9 mouse cellular contexts compared by ENCODE assay signal in the genomic region with DNA sequence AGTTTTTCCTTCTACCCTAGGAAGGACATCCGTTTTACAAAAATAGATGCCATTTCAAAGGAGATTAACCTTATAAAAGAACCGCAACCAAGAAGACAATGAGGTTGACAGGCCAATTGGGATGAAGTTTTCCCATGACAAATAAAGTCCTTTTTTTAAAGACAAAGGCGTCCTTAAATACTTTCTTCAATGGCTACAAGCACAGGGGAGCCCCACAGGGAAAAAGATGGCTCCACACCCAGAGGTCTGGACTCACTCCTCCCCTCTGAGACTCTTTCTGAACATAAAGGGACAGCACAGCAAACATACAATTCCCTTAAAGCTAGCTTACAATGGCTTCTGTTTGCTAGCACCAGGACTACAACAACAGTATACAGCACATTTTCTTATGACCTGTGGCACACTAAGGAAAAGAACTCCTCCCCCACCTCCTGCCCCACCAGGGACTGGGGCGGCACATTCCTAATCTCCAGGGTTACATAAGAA.
A peak's percentile ranks its signal among the peaks of the same experiment; 100 is the strongest.
DNase-seq lines count a peak whose midpoint lies in the region; ATAC-seq and TF ChIP-seq lines count a peak whose summit lies in the region.
"Had no signal": no experiment of that assay in that cellular context is flagged by ENCODE, and none has a peak within 500 bp of the region (broad histone marks: within the 10 kb centered on the region; RNA-seq: fewer than 3 reads in every experiment).

No protein-coding gene starts in this region.

- intact Hi-C loops in heart, postnatal 25 days (cut with DNase I), result loop anchor here (2.0 kb wide), 1 partner anchor 16 kb away; no protein-coding TSS in a partner anchor

- H3K4me3 ChIP-seq in lung, postnatal 0 days (ENCODE audit: low read depth, low read length), result no peak overlapping the region
- H3K4me3 ChIP-seq in heart, postnatal 0 days (ENCODE audit: low read depth, low read length), result no peak overlapping the region
- H3K4me3 ChIP-seq in stomach, embryonic 14.5 days (ENCODE audit: low read depth, low read length), result no peak overlapping the region

- no peak for TF ChIP-seq CTCF in lung, postnatal 0 days (IDR thresholded peaks at IDR 0.05)
- no peak for TF ChIP-seq CTCF in heart, postnatal 0 days (IDR thresholded peaks at IDR 0.05; ENCODE audit: low read depth)

- H3K27me3 ChIP-seq in lung, postnatal 0 days (replicated peaks; ENCODE audit: insufficient read depth, low read length), result no peaks in the 10 kb centered on the region
- no peaks in the 10 kb centered on the region for H3K27me3 ChIP-seq in heart, postnatal 0 days (ENCODE audit: control insufficient read depth, insufficient read depth, low read length)
- H3K27me3 ChIP-seq in stomach, embryonic 14.5 days (ENCODE audit: control insufficient read depth, insufficient read depth, low read length), result no peaks in the 10 kb centered on the region
- H3K27me3 ChIP-seq: CH12.LX had no signal

- H3K36me3 ChIP-seq in lung, postnatal 0 days (ENCODE audit: insufficient read depth, low read length), result no peaks in the 10 kb centered on the region
- no peaks in the 10 kb centered on the region for H3K36me3 ChIP-seq in heart, postnatal 0 days (replicated peaks; ENCODE audit: control insufficient read depth, insufficient read depth, low read length)
- no peaks in the 10 kb centered on the region for H3K36me3 ChIP-seq in stomach, embryonic 14.5 days (ENCODE audit: control insufficient read depth, insufficient read depth, low read length)

- no peak overlapping the region for H3K9ac ChIP-seq in lung, postnatal 0 days (replicated peaks; ENCODE audit: low read depth)
- H3K9ac ChIP-seq in heart, postnatal 0 days (replicated peaks; ENCODE audit: low read depth, low read length), result no peak overlapping the region
- no peak overlapping the region for H3K9ac ChIP-seq in stomach, embryonic 14.5 days (replicated peaks; ENCODE audit: low read depth, low read length)

- peak; percentile 48 for ATAC-seq in lung, postnatal 0 days
- ATAC-seq in heart, postnatal 0 days (ENCODE audit: insufficient read depth, low read depth), result peak; percentile 57
- ATAC-seq in stomach, embryonic 14.5 days (ENCODE audit: insufficient number of reproducible peaks, insufficient read depth, low FRiP score, low read depth), result peak; percentile 46; the same call in 1 of the 2 replicates
- ATAC-seq in granulocyte monocyte progenitor cell, adult 5-6 weeks (replicated peaks; ENCODE audit: poor library complexity, severe bottlenecking), result no peak

- H3K9me3 ChIP-seq in lung, postnatal 0 days (ENCODE audit: low read length), result no peaks in the 10 kb centered on the region
- H3K9me3 ChIP-seq in heart, postnatal 0 days (replicated peaks; ENCODE audit: control insufficient read depth, low read length), result no peaks in the 10 kb centered on the region
- H3K9me3 ChIP-seq in stomach, embryonic 14.5 days (ENCODE audit: control insufficient read depth, low read depth, low read length), result no peaks in the 10 kb centered on the region

- WGBS in lung, postnatal 0 days, result 37% methylated on average over 4 of the region's 4 CpGs
- WGBS in heart, postnatal 0 days, result 42% methylated on average over 4 of the region's 4 CpGs
- WGBS in stomach, embryonic 14.5 days, result 40% methylated on average over 4 of the region's 4 CpGs

- peak overlapping the region; percentile 51; the same call in 1 of the 2 replicates for H3K27ac ChIP-seq in lung, postnatal 0 days (ENCODE audit: low read length)
- peak overlapping the region; percentile 83 for H3K27ac ChIP-seq in heart, postnatal 0 days (ENCODE audit: low read depth)
- no peak overlapping the region for H3K27ac ChIP-seq in stomach, embryonic 14.5 days (ENCODE audit: low read length)

- H3K4me1 ChIP-seq in lung, postnatal 0 days (ENCODE audit: insufficient read depth, low read depth, low read length), result peaks cover 18% of the 10 kb centered on the region; the same call in 1 of the 2 replicates
- H3K4me1 ChIP-seq in heart, postnatal 0 days (ENCODE audit: control insufficient read depth, insufficient read depth), result peaks cover 21% of the 10 kb centered on the region; the same call in 1 of the 2 replicates
- H3K4me1 ChIP-seq in stomach, embryonic 14.5 days (ENCODE audit: control insufficient read depth, insufficient read depth, low read length), result peaks cover 13% of the 10 kb centered on the region; the same call in 1 of the 2 replicates

- no peak overlapping the region for H3K4me2 ChIP-seq in lung, postnatal 0 days (replicated peaks; ENCODE audit: low read depth, low read length)
- H3K4me2 ChIP-seq in heart, postnatal 0 days (ENCODE audit: low read depth, low read length), result no peak overlapping the region
- H3K4me2 ChIP-seq in stomach, embryonic 14.5 days (replicated peaks; ENCODE audit: low read depth, low read length), result no peak overlapping the region

- TF ChIP-seq EP300 in lung, postnatal 0 days (IDR thresholded peaks at IDR 0.05), result no peak
- peak; percentile 32; the same call in 1 of the 2 replicates for TF ChIP-seq EP300 in heart, postnatal 0 days (IDR thresholded peaks at IDR 0.05; ENCODE audit: low read depth)

- DNase-seq in heart, adult 11 months, result peak; percentile 95
- no peak for DNase-seq in heart, postnatal 25 days (ENCODE audit: low spot score)
- peak; percentile 29 for DNase-seq in lung, postnatal 0 days (ENCODE audit: low spot score)
- no peak for DNase-seq in lung, postnatal 10 days
- DNase-seq in heart, postnatal 0 days (ENCODE audit: low spot score), result no peak
- no peak for DNase-seq in spleen, adult 12 weeks (ENCODE audit: low spot score)

Comparison
In these comparisons a context has a peak if more than half of its experiments do, and no peak if none do; other contexts are left out.
1. DNase-seq: peak in heart, adult 11 months (single experiment) and lung, postnatal 0 days (single experiment); none in heart, postnatal 25 days (single experiment), lung, postnatal 10 days (single experiment), heart, postnatal 0 days (single experiment) and spleen, adult 12 weeks (single experiment).